Mouse (Mus musculus) lung, adult 2 months (tissue): ENCODE data around the gene Jarid2. TPM values are rescaled to one million over a fixed set of nuclear protein-coding genes. Genes with fewer than 3 reads are reported as not detected.
A peak's percentile ranks its signal among the peaks of the same experiment; 100 is the strongest.

ENCODE experiments used
- DNase-seq: peaks from one replicate; pipeline ENCODE4 v3.0.0; 2022
- H3K4me1 ChIP-seq: fragments of 200-500 bp; 2 replicates; pipeline ENCODE4 v1.6.1; 2011; ENCODE audit warnings: low read length; ENCODE audit not compliant: control insufficient read depth, insufficient read depth
- H3K4me3 ChIP-seq: fragments of 200-500 bp; replicated peaks from 2 replicates; pipeline ENCODE3; 2011; ENCODE audit warnings: low read depth, mild to moderate bottlenecking, control low read depth, low read length; ENCODE audit errors: extremely low read depth
- CTCF ChIP-seq: fragments of 200-500 bp; IDR thresholded peaks from 2 replicates; pipeline ENCODE4 v1.5.1; 2011; ENCODE audit warnings: mild to moderate bottlenecking, low read length, control low read depth; ENCODE audit not compliant: insufficient read depth
- POLR2A ChIP-seq: fragments of 200-500 bp; IDR thresholded peaks from 2 replicates; pipeline ENCODE4 v1.6.1; 2011; ENCODE audit warnings: low read depth, mild to moderate bottlenecking, control low read depth, low read length, borderline replicate concordance; ENCODE audit errors: extremely low read depth
- WGBS: fragments of 180-500 bp; shearing (Covaris S2); methylation state at CpG from one replicate; pipeline ENCODE4 v1.1.7; 2018; 5-methylcytosine and 5-hydroxymethylcytosine counted together
- polyA plus RNA-seq: library from polyadenylated mRNA; depleted of rRNA; stranded (reverse); fragments of >200 nt; gene quantifications from 2 replicates; pipeline ENCODE4 v1.2.3, GENCODE M21; 2012

The Jarid2 gene
- polyA plus RNA-seq, 1 experiment: 9.6 TPM

GRCm38 (mm10) chr13:44770808-44771605 lies 41.7 kb downstream of the Jarid2 start:
- TF ChIP-seq POLR2A (no peak), CTCF (no peak)
- Histone ChIP-seq H3K4me3 (no peak overlapping the region), H3K4me1 (peaks cover 12% of the 10 kb centered on the region)
- DNase-seq: no peak
- WGBS: 55% methylated on average over 5 of the region's 5 CpGs

- no peak for TF ChIP-seq POLR2A
- TF ChIP-seq CTCF: no peak
- no peak for DNase-seq
- WGBS: 84% methylated on average over 3 of the region's 3 CpGs
- H3K4me3 ChIP-seq: no peak overlapping the region
- H3K4me1 ChIP-seq: peaks cover 10% of the 10 kb centered on the region
Measured at GRCm38 (mm10) chr13:44772816-44773215, 43.5 kb downstream of the Jarid2 start.

- WGBS: 84% methylated on average over 4 of the region's 4 CpGs
- Histone ChIP-seq H3K4me3 (no peak overlapping the region), H3K4me1 (no peaks in the 10 kb centered on the region; the same call in 1 of the 2 replicates)
- DNase-seq: no peak
- TF ChIP-seq CTCF (no peak), POLR2A (no peak)
Measured at GRCm38 (mm10) chr13:44774351-44774750, 45.1 kb downstream of the Jarid2 start.

GRCm38 (mm10) chr13:44775396-44775795 lies 46.1 kb downstream of the Jarid2 start:
- 59% methylated on average over 3 of the region's 3 CpGs for WGBS
- DNase-seq: no peak
- TF ChIP-seq POLR2A (no peak), CTCF (no peak)
- Histone ChIP-seq H3K4me3 (no peak overlapping the region), H3K4me1 (no peaks in the 10 kb centered on the region)

GRCm38 (mm10) chr13:44780506-44780905 lies 51.2 kb downstream of the Jarid2 start:
- no peak for DNase-seq
- H3K4me3 ChIP-seq: no peak overlapping the region
- no peak for TF ChIP-seq CTCF
- TF ChIP-seq POLR2A: no peak
- 60% methylated on average over 1 of the region's 1 CpGs for WGBS
- H3K4me1 ChIP-seq: no peaks in the 10 kb centered on the region

GRCm38 (mm10) chr13:44781126-44781525 lies 51.9 kb downstream of the Jarid2 start:
- H3K4me3 ChIP-seq: no peak overlapping the region
- TF ChIP-seq CTCF: no peak
- no peak for TF ChIP-seq POLR2A
- 90% methylated on average over 2 of the region's 2 CpGs for WGBS
- peaks cover 5% of the 10 kb centered on the region for H3K4me1 ChIP-seq
- no peak for DNase-seq

GRCm38 (mm10) chr13:44784551-44784950 lies 55.3 kb downstream of the Jarid2 start:
- no peak overlapping the region for H3K4me3 ChIP-seq
- DNase-seq: no peak
- TF ChIP-seq POLR2A (no peak), CTCF (no peak)
- H3K4me1 ChIP-seq: peaks cover 7% of the 10 kb centered on the region
- WGBS: 68% methylated on average over 1 of the region's 1 CpGs

- H3K4me3 ChIP-seq: no peak overlapping the region
- TF ChIP-seq POLR2A: no peak
- peak; percentile 62 for TF ChIP-seq CTCF
- peaks cover 10% of the 10 kb centered on the region for H3K4me1 ChIP-seq
- WGBS: 25% methylated on average over 4 of the region's 4 CpGs
- peak; percentile 21 for DNase-seq
Measured at GRCm38 (mm10) chr13:44786291-44786690, 57.0 kb downstream of the Jarid2 start.

- DNase-seq: no peak
- Histone ChIP-seq H3K4me1 (peaks cover 10% of the 10 kb centered on the region), H3K4me3 (no peak overlapping the region)
- TF ChIP-seq POLR2A: no peak
- no peak for TF ChIP-seq CTCF
- WGBS: 80% methylated on average over 9 of the region's 9 CpGs
Measured at GRCm38 (mm10) chr13:44788352-44789125, 59.3 kb downstream of the Jarid2 start.

GRCm38 (mm10) chr13:44789982-44790381 lies 60.7 kb downstream of the Jarid2 start:
- H3K4me1 ChIP-seq: peaks cover 12% of the 10 kb centered on the region
- WGBS: 47% methylated on average over 2 of the region's 2 CpGs
- TF ChIP-seq POLR2A: no peak
- TF ChIP-seq CTCF: no peak
- no peak overlapping the region for H3K4me3 ChIP-seq
- no peak for DNase-seq
